Mouse (Mus musculus): ENCODE measurements around the gene Hist2h2aa1. TPM values are rescaled to one million over a fixed set of nuclear protein-coding genes. Genes with fewer than 3 reads are reported as not detected.

The Hist2h2aa1 gene
- 1 to 10 TPM in 1 of 2 experiments, not detected in 1; 5.6 TPM for total RNA-seq (2023)

GRCm38 (mm10) chr3:96245003-96245886 lies at the start of gene Hist2h2aa1:
Hist2h2aa1 (plus strand) TSS chr3:96245497.

GRCm38 (mm10) chr3:96219661-96220130 lies 25.6 kb upstream of the Hist2h2aa1 start, which contains the start of the genes Bola1 and Hist2h2ab:
Bola1 (minus strand) TSS chr3:96219709.
Hist2h2ab (plus strand) TSS chr3:96219865.

GRCm38 (mm10) chr3:96220765-96221639 lies 24.3 kb upstream of the Hist2h2aa1 start, which contains the start of the genes Hist2h2ac and Hist2h2be:
Hist2h2ac (minus strand) TSS chr3:96220880.
Hist2h2be (plus strand) TSS chr3:96221119.

GRCm38 (mm10) chr3:96238954-96239793 lies 6.1 kb upstream of the Hist2h2aa1 start, which contains the start of gene Hist2h3c2:
Hist2h3c2 (minus strand) TSS chr3:96239127.

GRCm38 (mm10) chr3:96239949-96240798 lies 5.1 kb upstream of the Hist2h2aa1 start, which contains the start of gene Hist2h2aa2:
Hist2h2aa2 (minus strand) TSS chr3:96240276.

GRCm38 (mm10) chr3:96246427-96246856 lies 1.1 kb downstream of the Hist2h2aa1 start, which contains the start of gene Hist2h3c1:
Hist2h3c1 (plus strand) TSS chr3:96246685.

GRCm38 (mm10) chr3:96262979-96263550 lies 17.8 kb downstream of the Hist2h2aa1 start, which contains the start of gene Hist2h4:
Hist2h4 (minus strand) TSS chr3:96263311.

GRCm38 (mm10) chr3:96268051-96268775 lies 22.9 kb downstream of the Hist2h2aa1 start, which contains the start of gene Hist2h3b:
Hist2h3b (plus strand) TSS chr3:96268654.

GRCm38 (mm10) chr3:96269511-96270474 lies 24.5 kb downstream of the Hist2h2aa1 start, which contains the start of gene Hist2h2bb:
Hist2h2bb (plus strand) TSS chr3:96269752.

GRCm38 (mm10) chr3:96293787-96294186 lies 48.5 kb downstream of the Hist2h2aa1 start, which contains the start of gene Fcgr1:
Fcgr1 (minus strand) TSS chr3:96293969.

Other genes with a start within 250 kb of the Hist2h2aa1 start
- 10 to 100 TPM; 28.1 to 40.0 TPM for gene Plekho1, start 249.5 kb upstream of the Hist2h2aa1 start, total RNA-seq (2023)
- 10 to 100 TPM in 1 of 2 experiments, 1 to 10 TPM in 1; 9.4 to 19.2 TPM for gene Vps45, start 187.0 kb upstream of the Hist2h2aa1 start, total RNA-seq (2023)
- 10 to 100 TPM; 18.1 to 27.4 TPM for gene Otud7b, start 141.0 kb upstream of the Hist2h2aa1 start, total RNA-seq (2023)
- 1 to 10 TPM; 3.1 to 3.6 TPM for gene Mtmr11, start 83.5 kb upstream of the Hist2h2aa1 start, total RNA-seq (2023)
- gene Sf3b4, start 73.2 kb upstream of the Hist2h2aa1 start, total RNA-seq (2023) = 10 to 100 TPM; 80.9 to 82.9 TPM
- 1 to 10 TPM; 4.0 to 6.6 TPM for gene Sv2a, start 64.3 kb upstream of the Hist2h2aa1 start, total RNA-seq (2023)
- gene Bola1, start 25.8 kb upstream of the Hist2h2aa1 start, total RNA-seq (2023) = 1 to 10 TPM; 7.1 to 8.5 TPM
- 1 to 10 TPM; 3.0 to 5.2 TPM for gene Hist2h2ab, start 25.6 kb upstream of the Hist2h2aa1 start, total RNA-seq (2023)
- gene Hist2h2ac, start 24.6 kb upstream of the Hist2h2aa1 start, total RNA-seq (2023) = 10 to 100 TPM; 68.9 to 78.6 TPM
- gene Hist2h2be, start 24.4 kb upstream of the Hist2h2aa1 start, total RNA-seq (2023) = 1 to 10 TPM; 3.0 to 3.7 TPM
- gene Hist2h3c2, start 6.4 kb upstream of the Hist2h2aa1 start, total RNA-seq (2023) = 10 to 100 TPM in 1 of 2 experiments, 1 to 10 TPM in 1; 4.5 to 37.9 TPM
- 100 to 1,000 TPM; 364 to 479 TPM for gene Hist2h2aa2, start 5.2 kb upstream of the Hist2h2aa1 start, total RNA-seq (2023)
- not detected for gene Hist2h3c1, start 1.2 kb downstream of the Hist2h2aa1 start, total RNA-seq (2023)
- 10 to 100 TPM; 49.6 to 70.8 TPM for gene Hist2h4, start 17.8 kb downstream of the Hist2h2aa1 start, total RNA-seq (2023)
- gene Hist2h3b, start 23.2 kb downstream of the Hist2h2aa1 start, total RNA-seq (2023) = 100 to 1,000 TPM in 1 of 2 experiments, 10 to 100 TPM in 1; 86.0 to 219 TPM
- gene Hist2h2bb, start 24.3 kb downstream of the Hist2h2aa1 start, total RNA-seq (2023) = 100 to 1,000 TPM; 184 to 294 TPM
- gene Fcgr1, start 48.5 kb downstream of the Hist2h2aa1 start, total RNA-seq (2023) = not detected
- not detected for gene BC107364, start 206.8 kb downstream of the Hist2h2aa1 start, total RNA-seq (2023)